Mouse (Mus musculus) erythroblast, embryonic 14.5 days (primary cell): ENCODE measurements at regions not wholly inside any gene's neighbourhood (a gene's known extent, or its start where the extent isn't known, plus 50 kb on each side); places are given as distances from the start of the nearest gene placed in this dataset.

Experiments used
- H3K27me3 ChIP-seq: 2 replicates; pipeline ENCODE4 v1.6.1; 2012; ENCODE audit warnings: inconsistent platforms; ENCODE audit not compliant: control insufficient read depth
- H3K36me3 ChIP-seq: 2 replicates; pipeline ENCODE4 v1.6.1; 2012; ENCODE audit warnings: mild to moderate bottlenecking, inconsistent platforms; ENCODE audit not compliant: control insufficient read depth
- H3K4me1 ChIP-seq: 2 replicates; pipeline ENCODE4 v1.6.1; 2012; ENCODE audit warnings: inconsistent platforms; ENCODE audit not compliant: control insufficient read depth
- H3K4me3 ChIP-seq: replicated peaks from 2 replicates; pipeline ENCODE3; 2012; ENCODE audit warnings: moderate library complexity, mild to moderate bottlenecking, inconsistent platforms
- H3K9me3 ChIP-seq: 2 replicates; pipeline ENCODE4 v1.6.1; 2012; ENCODE audit warnings: low read length, inconsistent platforms, mixed read lengths; ENCODE audit not compliant: control insufficient read depth
- GATA1 ChIP-seq: IDR thresholded peaks from 2 replicates; pipeline ENCODE4 v1.6.1; 2012; ENCODE audit warnings: low read length, inconsistent platforms, mixed read lengths
- TAL1 ChIP-seq: IDR thresholded peaks from 3 replicates; pipeline ENCODE4 v1.6.1; 2012; ENCODE audit warnings: low read length, inconsistent platforms, mixed read lengths

DNA sequence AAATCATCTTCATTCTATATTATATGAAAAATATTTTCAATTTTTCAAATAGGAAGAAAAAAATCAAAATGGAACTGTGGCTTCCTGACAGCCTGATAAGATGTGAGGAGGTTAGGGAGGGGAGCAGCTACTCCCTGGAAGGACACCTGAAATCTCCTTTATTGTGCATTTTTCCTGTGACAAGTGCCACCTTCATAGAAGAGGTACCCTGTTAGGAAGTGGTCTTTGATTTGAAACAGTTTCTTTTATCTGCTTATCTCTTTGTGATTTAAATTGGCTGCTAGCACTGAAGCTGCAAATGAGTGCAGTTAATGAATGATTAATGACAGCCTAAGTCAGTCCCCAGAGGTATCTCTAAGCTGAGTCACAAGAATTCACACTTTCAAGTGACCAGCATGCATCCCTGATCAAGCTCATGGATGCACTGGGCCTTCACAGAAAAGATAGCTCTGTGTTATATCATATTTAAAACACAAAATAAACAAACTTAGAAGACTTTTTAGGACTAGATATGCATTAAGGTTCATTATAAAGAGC lies 144.7 kb downstream of the Cd55b start:
- H3K4me1 ChIP-seq, result peaks cover 17% of the 10 kb centered on the region
- no peaks in the 10 kb centered on the region for H3K27me3 ChIP-seq
- no peaks in the 10 kb centered on the region for H3K9me3 ChIP-seq
- no peaks in the 10 kb centered on the region for H3K36me3 ChIP-seq
- TF ChIP-seq TAL1 (no peak), GATA1 (no peak)
- no peak overlapping the region for H3K4me3 ChIP-seq

GRCm38 (mm10) chr1:130276885-130277284 lies 145.9 kb downstream of the Cd55b start:
- Histone ChIP-seq H3K36me3 (no peaks in the 10 kb centered on the region), H3K4me3 (no peak overlapping the region), H3K27me3 (no peaks in the 10 kb centered on the region), H3K9me3 (no peaks in the 10 kb centered on the region), H3K4me1 (peaks cover 12% of the 10 kb centered on the region)
- no peak for TF ChIP-seq TAL1
- no peak for TF ChIP-seq GATA1

- H3K9me3 ChIP-seq, result no peaks in the 10 kb centered on the region
- no peaks in the 10 kb centered on the region for H3K27me3 ChIP-seq
- TF ChIP-seq GATA1 (no peak), TAL1 (no peak)
- H3K36me3 ChIP-seq, result no peaks in the 10 kb centered on the region
- peaks cover 12% of the 10 kb centered on the region for H3K4me1 ChIP-seq
- no peak overlapping the region for H3K4me3 ChIP-seq
Measured at GRCm38 (mm10) chr1:130276005-130276404, 146.8 kb downstream of the Cd55b start.

- no peaks in the 10 kb centered on the region for H3K9me3 ChIP-seq
- no peaks in the 10 kb centered on the region for H3K27me3 ChIP-seq
- TF ChIP-seq GATA1 (no peak), TAL1 (no peak)
- no peaks in the 10 kb centered on the region for H3K36me3 ChIP-seq
- H3K4me1 ChIP-seq, result peaks cover 12% of the 10 kb centered on the region
- no peak overlapping the region for H3K4me3 ChIP-seq
Measured at GRCm38 (mm10) chr1:130274470-130274869, 148.3 kb downstream of the Cd55b start.

GRCm38 (mm10) chr1:130270457-130270856 lies 152.4 kb downstream of the Cd55b start:
- H3K36me3 ChIP-seq, result no peaks in the 10 kb centered on the region
- H3K4me1 ChIP-seq, result no peaks in the 10 kb centered on the region
- no peak overlapping the region for H3K4me3 ChIP-seq
- TF ChIP-seq GATA1 (no peak), TAL1 (no peak)
- H3K27me3 ChIP-seq, result no peaks in the 10 kb centered on the region
- H3K9me3 ChIP-seq, result no peaks in the 10 kb centered on the region
